Mouse (Mus musculus) Muller cell, postnatal 12 days (primary cell): ENCODE results near the gene Vti1a.

ENCODE experiments used
- DNase-seq: peaks from one replicate; pipeline ENCODE4 v3.0.0-alpha.2; 2015; ENCODE audit errors: inconsistent ontology term

The Vti1a gene

GRCm38 (mm10) chr19:55561469-55561868 is 245.4 kb downstream of the Vti1a start:
- DNase-seq: no peak

GRCm38 (mm10) chr19:55562487-55563147 is 246.5 kb downstream of the Vti1a start:
- no peak for DNase-seq

GRCm38 (mm10) chr19:55563148-55563651 is 247.1 kb downstream of the Vti1a start:
- no peak for DNase-seq

- no peak for DNase-seq
These were observed 248.2 kb downstream of the Vti1a start for GRCm38 (mm10) chr19:55564104-55564938.

GRCm38 (mm10) chr19:55565111-55565510 is 249.0 kb downstream of the Vti1a start:
- no peak for DNase-seq

- DNase-seq: no peak
These were observed 249.7 kb downstream of the Vti1a start for GRCm38 (mm10) chr19:55565523-55566369.

- no peak for DNase-seq
These were observed 253.0 kb downstream of the Vti1a start for GRCm38 (mm10) chr19:55569114-55569513.

GRCm38 (mm10) chr19:55569894-55570293 is 253.8 kb downstream of the Vti1a start:
- DNase-seq: no peak

- DNase-seq: peak; percentile 42
These were observed 254.6 kb downstream of the Vti1a start for GRCm38 (mm10) chr19:55570520-55571296.

GRCm38 (mm10) chr19:55571486-55571885 is 255.4 kb downstream of the Vti1a start:
- no peak for DNase-seq

- DNase-seq: no peak
These were observed 261.4 kb downstream of the Vti1a start for GRCm38 (mm10) chr19:55577306-55578042.

GRCm38 (mm10) chr19:55578094-55579085 is 262.3 kb downstream of the Vti1a start:
- DNase-seq: peak; percentile 83

- no peak for DNase-seq
These were observed 263.2 kb downstream of the Vti1a start for GRCm38 (mm10) chr19:55579310-55579709.

- no peak for DNase-seq
These were observed 264.1 kb downstream of the Vti1a start for GRCm38 (mm10) chr19:55580152-55580551.

- peak; percentile 18 for DNase-seq
These were observed 264.6 kb downstream of the Vti1a start for GRCm38 (mm10) chr19:55580667-55581066.

GRCm38 (mm10) chr19:55582896-55583653 is 267.0 kb downstream of the Vti1a start:
- no peak for DNase-seq

- DNase-seq: no peak
These were observed 269.5 kb downstream of the Vti1a start for GRCm38 (mm10) chr19:55585270-55586224.
